Mouse (Mus musculus): ENCODE measurements at regions not wholly inside any gene's neighbourhood (a gene's known extent, or its start where the extent isn't known, plus 50 kb on each side); places are given as distances from the start of the nearest gene placed in this dataset.
A peak's percentile ranks its signal among the peaks of the same experiment; 100 is the strongest.

DNA sequence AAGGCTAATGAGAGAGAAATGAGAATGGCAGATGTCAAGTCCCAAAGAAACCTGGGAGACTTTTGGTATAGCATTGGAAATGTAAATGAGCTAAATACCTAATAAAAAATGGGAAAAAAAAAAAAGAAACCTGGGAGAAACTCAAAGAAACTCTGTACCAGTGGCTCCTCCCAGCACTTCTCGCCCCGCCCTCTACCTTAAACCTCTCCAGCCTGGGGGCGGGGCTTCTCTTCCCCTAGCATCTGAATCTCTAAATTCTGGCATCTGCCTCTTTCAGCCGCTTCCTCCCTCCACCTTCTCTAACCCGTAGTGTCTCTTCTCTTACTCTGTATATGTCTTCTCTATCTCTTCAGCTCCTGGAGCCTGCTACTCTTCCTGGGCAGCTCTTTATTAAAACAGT lies 53.2 kb downstream of the Gpr6 start:
- no peak for DNase-seq

DNA sequence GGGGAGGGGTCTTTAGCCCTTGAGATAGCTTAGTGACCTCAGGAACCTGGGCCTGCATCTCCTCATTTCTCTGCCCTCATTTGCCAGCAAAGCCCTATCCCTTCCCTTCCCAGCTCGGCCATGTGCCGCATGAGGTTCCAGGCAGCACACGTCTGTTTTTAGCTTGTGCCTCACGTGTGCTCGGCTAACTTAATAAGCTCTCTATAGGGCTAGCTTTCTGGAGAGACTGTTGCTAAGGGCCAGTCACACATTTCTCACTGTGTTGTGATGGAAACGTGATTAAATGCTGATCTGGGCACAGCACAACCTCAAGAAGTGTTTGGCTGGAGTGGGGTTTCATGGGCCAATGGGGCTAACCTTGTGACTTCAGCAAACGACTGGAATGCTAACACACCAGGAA lies 55.5 kb downstream of the Gpr6 start:
- no peak for DNase-seq

DNA sequence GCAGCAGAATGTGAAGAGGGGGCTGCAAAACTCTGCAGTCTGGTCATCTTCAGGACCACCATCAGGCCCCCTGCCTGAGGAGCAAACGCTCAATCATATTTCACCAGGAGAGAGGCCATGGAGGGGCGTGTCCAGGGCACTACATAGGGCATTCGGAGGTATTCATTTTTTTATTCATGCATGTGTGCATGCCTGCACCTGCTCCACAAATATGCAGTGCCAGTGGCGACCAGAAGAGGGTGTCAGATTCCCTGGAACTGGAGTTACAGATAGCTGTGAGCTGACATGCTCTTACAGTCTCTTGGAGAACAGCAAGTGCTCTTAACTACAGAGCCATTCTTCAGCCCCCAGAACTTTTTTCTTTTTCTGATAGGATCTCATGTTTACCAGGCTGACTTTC lies 56.4 kb downstream of the Gpr6 start:
- no peak for DNase-seq

DNA sequence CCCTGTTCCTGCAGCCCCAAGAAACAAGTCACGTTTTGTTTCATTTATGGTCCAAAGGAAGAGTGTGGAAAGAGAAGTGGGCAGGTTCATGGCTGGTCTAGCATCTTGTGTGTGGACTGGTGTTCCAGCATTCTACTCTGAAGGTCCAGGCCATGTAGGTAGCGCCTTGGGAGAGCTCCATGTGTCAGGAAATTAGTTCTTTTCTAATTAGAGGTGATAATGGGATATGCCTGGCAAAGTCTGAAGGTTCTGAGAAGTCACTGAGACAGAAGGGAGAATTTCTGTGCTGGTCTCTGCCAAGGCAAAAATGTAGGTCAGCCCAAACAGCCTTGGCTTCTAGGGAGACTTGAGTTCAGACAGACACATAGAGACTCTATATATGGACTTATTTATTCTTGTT lies 61.5 kb downstream of the Gpr6 start:
- no peak for DNase-seq

DNA sequence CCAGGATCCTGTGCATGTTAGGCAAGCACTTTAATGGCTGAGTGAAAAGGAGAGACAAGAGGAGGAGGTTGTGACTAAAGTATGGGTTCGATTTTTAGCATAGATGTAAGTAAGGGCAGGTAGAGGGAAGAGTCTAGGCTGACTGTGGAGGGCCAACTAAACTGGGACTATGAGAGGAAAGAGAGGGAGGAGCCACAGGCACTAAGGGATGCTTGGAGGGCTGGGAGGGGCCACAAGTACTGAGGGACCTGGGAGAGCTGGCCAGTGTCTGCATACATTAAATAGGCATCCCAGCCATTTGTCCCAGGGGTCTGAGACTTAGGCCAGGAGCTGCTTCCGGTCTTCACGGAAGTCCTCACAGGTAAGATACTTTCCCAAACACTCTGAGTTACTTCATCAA lies 64.2 kb downstream of the Gpr6 start:
- no peak for DNase-seq

DNA sequence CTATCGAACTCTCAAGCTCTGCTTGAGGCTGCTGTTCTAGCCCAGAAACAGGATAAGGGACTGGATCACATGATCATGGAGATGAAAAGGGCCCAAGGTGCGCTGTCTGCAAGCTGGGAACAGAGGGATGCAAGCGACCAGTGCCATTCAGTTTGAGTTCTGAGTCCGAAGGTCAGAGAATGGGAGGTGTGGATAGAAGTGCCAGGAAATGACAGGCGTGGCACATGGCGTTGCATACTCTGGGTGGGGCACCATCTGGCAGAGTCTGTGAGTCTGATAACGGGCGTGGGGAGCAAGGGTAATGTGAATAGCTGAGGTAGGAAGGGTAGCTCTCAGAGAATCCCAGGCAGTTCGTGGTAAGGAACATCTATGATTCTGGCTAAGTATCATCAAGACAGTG lies 65.5 kb downstream of the Gpr6 start:
- no peak for DNase-seq

DNA sequence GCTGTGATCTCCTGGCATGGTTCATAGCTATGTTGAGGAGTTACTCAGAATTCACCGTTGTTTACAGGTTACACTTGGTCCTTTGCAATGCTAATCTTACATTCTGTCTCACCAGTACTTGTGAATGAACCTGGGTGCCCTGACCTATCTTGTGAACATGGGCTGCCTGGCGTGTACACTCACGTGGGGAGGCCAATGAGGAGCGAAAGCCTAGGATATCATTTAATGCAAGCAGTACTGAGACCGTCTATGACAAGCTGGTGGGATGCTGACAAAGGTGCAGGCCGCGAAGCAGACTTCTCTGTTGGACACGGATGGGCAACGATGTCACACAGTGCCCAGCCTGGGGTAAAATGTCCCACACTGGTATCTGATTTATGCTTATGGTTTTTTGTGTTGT lies 66.3 kb downstream of the Gpr6 start:
- DNase-seq, result no peak

DNA sequence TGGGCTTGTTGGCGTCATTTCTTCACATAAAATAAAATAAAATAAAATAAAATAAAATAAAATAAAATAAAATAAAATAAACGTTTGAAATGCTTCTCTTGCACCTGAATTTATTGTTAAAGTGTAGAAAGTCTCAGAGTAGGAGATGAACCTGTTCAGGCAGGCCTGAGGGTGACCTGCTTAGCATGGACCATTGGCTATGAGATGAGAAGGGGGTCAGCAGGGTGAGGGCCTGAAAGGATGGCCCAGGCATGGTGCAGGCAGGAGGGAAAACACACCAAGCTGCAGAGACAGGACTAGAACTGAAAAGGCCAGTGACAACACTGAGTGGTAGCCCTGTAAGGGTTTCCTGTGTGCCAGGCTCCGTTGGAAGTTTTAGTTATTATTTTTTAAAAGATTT lies 67.3 kb downstream of the Gpr6 start:
- DNase-seq, result no peak

DNA sequence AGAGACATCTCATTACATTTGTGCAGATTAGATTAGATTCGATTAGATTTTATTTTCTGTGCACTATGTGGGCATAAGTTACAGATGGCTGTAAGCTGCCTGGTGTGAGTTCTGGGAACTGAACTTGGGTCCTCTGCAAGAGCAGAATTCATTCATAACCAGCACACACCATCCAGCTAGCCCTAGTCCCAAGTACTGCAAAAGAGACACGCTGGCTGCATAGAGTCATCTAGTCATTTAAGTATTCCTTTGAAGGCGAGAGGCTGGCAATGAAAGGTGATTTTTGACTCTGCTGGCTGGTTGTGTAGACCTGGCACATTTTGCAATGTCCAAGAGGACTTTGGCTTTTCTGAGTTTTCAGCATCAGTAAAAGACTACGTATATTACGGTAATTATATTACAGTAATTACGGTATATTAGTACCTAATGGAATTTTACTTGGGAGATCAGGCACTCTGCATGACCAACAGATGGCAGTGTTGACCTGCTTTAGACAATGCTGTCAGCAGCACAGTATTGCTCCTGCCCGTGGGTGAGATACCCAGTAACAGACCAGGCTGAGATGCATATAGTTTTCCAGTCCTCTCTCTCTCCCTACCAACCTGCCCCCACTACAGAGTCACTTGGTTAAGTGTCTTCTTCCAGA lies 67.9 kb downstream of the Gpr6 start:
- peak; percentile 59 for DNase-seq

DNA sequence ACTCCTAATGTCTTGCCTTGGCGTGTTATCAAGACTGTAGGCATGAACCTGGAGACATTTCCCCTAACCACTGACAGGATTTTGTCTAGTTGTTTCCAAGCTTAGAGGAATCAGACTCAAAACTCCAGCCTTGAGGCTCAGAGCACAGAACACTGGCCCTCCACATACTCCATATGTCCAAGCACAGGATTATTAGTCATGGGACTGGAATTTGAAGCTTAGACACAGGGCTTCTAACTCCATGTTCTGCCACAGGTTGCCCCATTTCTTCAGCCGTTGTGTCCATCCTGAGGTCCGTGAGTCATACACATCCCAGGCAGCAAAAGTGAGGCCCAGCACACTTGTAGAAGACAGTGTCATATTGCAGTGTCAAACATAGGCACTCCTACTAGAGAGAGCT lies 68.9 kb downstream of the Gpr6 start:
- DNase-seq, result no peak

DNA sequence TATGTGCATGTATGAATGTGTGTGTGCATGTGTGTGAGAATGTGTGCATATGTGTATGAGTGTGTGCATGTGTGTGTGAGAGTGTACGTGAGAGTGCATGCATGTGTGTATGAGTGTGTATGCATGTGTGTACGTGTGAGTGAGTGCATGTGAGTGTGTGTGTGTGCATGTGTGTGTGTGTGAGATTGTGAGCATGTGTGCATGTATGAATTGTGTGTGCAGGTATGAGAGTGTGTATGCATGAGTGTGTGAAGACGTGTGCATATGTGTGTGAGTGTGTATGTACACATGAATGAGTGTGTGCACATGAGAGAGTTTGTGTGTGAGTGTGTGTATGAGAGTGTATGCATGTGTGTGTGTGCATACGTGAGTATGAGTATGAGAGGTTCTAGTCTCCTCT lies 71.1 kb downstream of the Gpr6 start:
- no peak for DNase-seq

DNA sequence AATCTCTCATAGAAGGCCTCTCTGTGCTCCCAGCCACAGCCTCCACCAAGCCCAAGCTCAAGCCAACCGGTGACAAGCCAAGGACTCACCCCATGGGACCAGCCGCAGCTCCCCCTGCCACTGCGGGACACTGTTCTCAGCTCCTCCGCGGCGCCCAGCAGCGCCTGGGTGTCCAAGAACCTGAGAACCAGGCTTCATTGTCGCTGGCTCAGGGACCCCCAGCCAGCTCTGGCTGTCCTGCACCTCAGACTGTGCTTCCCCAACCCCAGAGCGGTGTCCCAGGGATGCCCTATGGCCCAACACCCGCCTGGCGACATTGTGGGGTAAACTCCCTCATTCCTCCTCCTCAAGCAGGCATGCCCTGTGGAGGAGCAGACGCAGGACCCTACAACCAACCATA lies 72.6 kb downstream of the Gpr6 start:
- no peak for DNase-seq

DNA sequence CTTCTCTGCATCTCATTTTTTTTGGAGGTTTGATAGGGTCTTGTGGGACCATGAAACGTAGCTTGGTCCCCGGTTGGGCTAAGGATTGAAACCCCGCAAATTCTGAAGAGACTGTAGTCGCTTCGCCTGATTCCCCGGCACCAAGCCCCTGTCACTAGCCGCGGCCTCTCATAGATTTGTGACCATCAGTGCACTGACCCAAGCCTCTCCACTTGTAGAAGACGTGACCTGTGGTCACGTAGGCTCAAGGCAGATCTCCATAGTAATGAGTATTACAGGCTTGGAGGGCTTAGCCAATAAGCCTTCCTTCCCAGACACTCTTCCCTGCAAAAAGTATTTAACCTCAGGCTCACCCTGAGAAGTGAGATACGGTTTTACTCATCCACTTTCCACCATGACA lies 73.3 kb downstream of the Gpr6 start:
- no peak for DNase-seq

DNA sequence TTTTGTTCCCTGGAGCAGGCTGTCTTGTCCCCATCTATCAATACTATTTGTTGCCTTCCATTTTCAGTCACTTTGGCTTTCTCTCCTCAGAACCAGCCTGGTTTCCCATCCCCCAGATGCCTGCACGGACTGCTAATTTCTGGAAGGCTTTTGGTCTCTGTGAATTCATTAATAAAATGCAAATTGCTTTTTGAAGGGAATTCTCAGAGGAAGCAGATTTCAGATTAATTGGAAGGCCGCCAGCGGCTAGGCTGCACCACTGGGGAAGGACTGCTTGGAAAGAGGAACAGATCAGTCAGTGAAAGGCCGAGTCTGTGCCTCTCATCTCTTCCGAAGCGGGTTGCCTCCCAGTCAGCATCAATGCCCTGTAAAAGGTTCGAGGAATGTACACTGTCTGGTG lies 73.8 kb downstream of the Gpr6 start:
- no peak for DNase-seq

DNA sequence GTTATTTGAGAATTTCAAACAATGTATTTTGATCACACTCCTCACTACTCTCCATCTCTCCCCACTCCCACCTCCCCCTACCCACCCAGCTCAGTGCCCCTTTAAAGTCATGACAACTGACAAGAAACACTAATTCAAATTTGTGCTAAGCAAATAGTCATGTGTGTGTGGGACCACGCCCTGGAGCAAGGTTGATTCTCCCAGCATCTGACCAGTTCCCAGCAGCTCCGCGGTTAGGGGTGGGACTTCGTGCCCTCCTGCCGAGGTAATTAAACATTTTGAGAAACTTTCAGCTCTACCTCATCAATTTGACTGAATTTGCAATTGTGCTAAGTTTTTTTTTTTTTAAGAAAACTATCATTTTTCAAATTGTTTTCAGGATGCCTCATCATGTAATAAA lies 74.5 kb downstream of the Gpr6 start:
- no peak for DNase-seq
